Mouse (Mus musculus): ENCODE data around the gene Lrrc51.

GRCm38 (mm10) chr7:101871296-101871695 lies 62.4 kb downstream of the Lrrc51 start:
- TF ChIP-seq CTCF (IDR thresholded peaks at IDR 0.05; ENCODE audit: extremely low read depth, insufficient read depth, low read length) (no peak), POLR2A (IDR thresholded peaks at IDR 0.05; ENCODE audit: extremely low read depth, insufficient read depth, low read length) (no peak)

Measured in cortical plate, adult 2 months (tissue).